Comparison of ENCODE assay signal across 20 mouse cellular contexts in genomic region chr8:9248109-9248821, GRCm38 (mm10).
DNase-seq lines count a peak whose midpoint lies in the region; ATAC-seq lines count a peak whose summit lies in the region.
"Had no signal": no experiment of that assay in that cellular context is flagged by ENCODE, and none has a peak within 500 bp of the region (broad histone marks: within the 10 kb centered on the region; RNA-seq: fewer than 3 reads in every experiment).

No protein-coding gene starts in this region.

- no peak overlapping the region for H3K4me3 ChIP-seq in midbrain, embryonic 12.5 days
- no peak overlapping the region for H3K4me3 ChIP-seq in midbrain, embryonic 10.5 days
- H3K4me3 ChIP-seq in hindbrain, embryonic 15.5 days = no peak overlapping the region
- H3K4me3 ChIP-seq: embryonic facial prominence, embryonic 13.5 days; heart, embryonic 10.5 days; stomach, embryonic 15.5 days had no signal

- no peaks in the 10 kb centered on the region for H3K27me3 ChIP-seq in midbrain, embryonic 12.5 days
- no peaks in the 10 kb centered on the region for H3K27me3 ChIP-seq in midbrain, embryonic 10.5 days (ENCODE audit: low read depth, poor library complexity, severe bottlenecking)
- no peaks in the 10 kb centered on the region for H3K27me3 ChIP-seq in hindbrain, embryonic 15.5 days
- H3K27me3 ChIP-seq: embryonic facial prominence, embryonic 13.5 days; stomach, embryonic 15.5 days had no signal

- peak overlapping the region; percentile 39; the same call in 1 of the 2 replicates for H3K27ac ChIP-seq in midbrain, embryonic 12.5 days (replicated peaks)
- H3K27ac ChIP-seq in midbrain, embryonic 10.5 days (replicated peaks) = no peak overlapping the region
- H3K27ac ChIP-seq in hindbrain, embryonic 15.5 days (replicated peaks) = peak overlapping the region; percentile 43; the same call in 1 of the 2 replicates
- H3K27ac ChIP-seq: embryonic facial prominence, embryonic 13.5 days; heart, embryonic 10.5 days; stomach, embryonic 15.5 days had no signal

- H3K36me3 ChIP-seq in midbrain, embryonic 12.5 days = no peaks in the 10 kb centered on the region
- no peaks in the 10 kb centered on the region for H3K36me3 ChIP-seq in midbrain, embryonic 10.5 days
- no peaks in the 10 kb centered on the region for H3K36me3 ChIP-seq in hindbrain, embryonic 15.5 days
- H3K36me3 ChIP-seq: embryonic facial prominence, embryonic 13.5 days; heart, embryonic 10.5 days; stomach, embryonic 15.5 days had no signal

- no peak overlapping the region for H3K9ac ChIP-seq in midbrain, embryonic 12.5 days (replicated peaks)
- no peak overlapping the region for H3K9ac ChIP-seq in hindbrain, embryonic 15.5 days
- H3K9ac ChIP-seq: embryonic facial prominence, embryonic 13.5 days; stomach, embryonic 15.5 days had no signal

- WGBS in midbrain, embryonic 12.5 days = 71% methylated on average over 17 of the region's 17 CpGs
- WGBS in midbrain, embryonic 10.5 days = 83% methylated on average over 17 of the region's 17 CpGs
- 64% methylated on average over 17 of the region's 17 CpGs for WGBS in hindbrain, embryonic 15.5 days

- H3K4me2 ChIP-seq in midbrain, embryonic 12.5 days (replicated peaks) = no peak overlapping the region
- no peak overlapping the region for H3K4me2 ChIP-seq in hindbrain, embryonic 15.5 days
- H3K4me2 ChIP-seq: embryonic facial prominence, embryonic 13.5 days; liver, embryonic 11.5 days; stomach, embryonic 15.5 days had no signal

- ATAC-seq in midbrain, embryonic 12.5 days (ENCODE audit: low FRiP score, low read depth) = no peak
- ATAC-seq in hindbrain, embryonic 15.5 days (ENCODE audit: low FRiP score, low read depth) = no peak
- ATAC-seq in erythroblast, adult 5-6 weeks (replicated peaks; ENCODE audit: low FRiP score, poor library complexity, severe bottlenecking) = no peak

- peak; percentile 70 for DNase-seq in heart, adult 11 months
- no peak for DNase-seq in heart, adult 18-20 months
- no peak for DNase-seq in midbrain, embryonic 10.5 days (ENCODE audit: low spot score)
- DNase-seq in gastrocnemius, postnatal 4 days (ENCODE audit: low spot score in 2 of 2) = no peak
- DNase-seq: cerebellum, adult 8-10 months; gastrocnemius, postnatal 25 days; kidney, adult 2 months; kidney, postnatal 25 days; lung, adult 2 months; lung, postnatal 36 days; right cerebral cortex, postnatal 25 days; thymus, adult 18-20 months; thymus, postnatal 4 days had no signal

- peaks cover 15% of the 10 kb centered on the region; the same call in 1 of the 2 replicates for H3K4me1 ChIP-seq in midbrain, embryonic 12.5 days
- H3K4me1 ChIP-seq in midbrain, embryonic 10.5 days = peaks cover 4% of the 10 kb centered on the region; the same call in 1 of the 2 replicates
- H3K4me1 ChIP-seq in hindbrain, embryonic 15.5 days (replicated peaks) = peaks cover 19% of the 10 kb centered on the region
- H3K4me1 ChIP-seq: heart, embryonic 10.5 days; stomach, embryonic 15.5 days had no signal

- no peaks in the 10 kb centered on the region for H3K9me3 ChIP-seq in midbrain, embryonic 12.5 days
- no peaks in the 10 kb centered on the region for H3K9me3 ChIP-seq in midbrain, embryonic 10.5 days (replicated peaks)
- H3K9me3 ChIP-seq in hindbrain, embryonic 15.5 days = no peaks in the 10 kb centered on the region
- H3K9me3 ChIP-seq: embryonic facial prominence, embryonic 13.5 days; heart, embryonic 10.5 days; stomach, embryonic 15.5 days had no signal
